Mouse (Mus musculus): ENCODE data around the gene Trp53rka.

GRCm38 (mm10) chr2:165486401-165486800, 6.7 kb downstream of the Trp53rka start:
- no peak for TF ChIP-seq CTCF (IDR thresholded peaks at IDR 0.05; ENCODE audit: extremely low read depth, insufficient read length, insufficient replicate concordance, low read depth, low read length)
- no peak for TF ChIP-seq POLR2A (IDR thresholded peaks at IDR 0.05; ENCODE audit: low read depth, low read length)
